Mouse (Mus musculus) ES-Bruce4 (cell line): Measurements from ENCODE around the gene Ogdh.
A peak's percentile ranks its signal among the peaks of the same experiment; 100 is the strongest.

ENCODE experiments used
- CTCF ChIP-seq: IDR thresholded peaks from one replicate; pipeline ENCODE4 v1.8.1; 2011; ENCODE audit warnings: low read depth, low read length
- EP300 ChIP-seq: IDR thresholded peaks from 2 replicates; pipeline ENCODE4 v1.6.1; 2011; ENCODE audit warnings: low read depth, low read length; ENCODE audit not compliant: insufficient read depth
- POLR2A ChIP-seq: IDR thresholded peaks from one replicate; pipeline ENCODE4 v1.8.1; 2011; ENCODE audit warnings: low read length; ENCODE audit not compliant: insufficient read depth

DNA sequence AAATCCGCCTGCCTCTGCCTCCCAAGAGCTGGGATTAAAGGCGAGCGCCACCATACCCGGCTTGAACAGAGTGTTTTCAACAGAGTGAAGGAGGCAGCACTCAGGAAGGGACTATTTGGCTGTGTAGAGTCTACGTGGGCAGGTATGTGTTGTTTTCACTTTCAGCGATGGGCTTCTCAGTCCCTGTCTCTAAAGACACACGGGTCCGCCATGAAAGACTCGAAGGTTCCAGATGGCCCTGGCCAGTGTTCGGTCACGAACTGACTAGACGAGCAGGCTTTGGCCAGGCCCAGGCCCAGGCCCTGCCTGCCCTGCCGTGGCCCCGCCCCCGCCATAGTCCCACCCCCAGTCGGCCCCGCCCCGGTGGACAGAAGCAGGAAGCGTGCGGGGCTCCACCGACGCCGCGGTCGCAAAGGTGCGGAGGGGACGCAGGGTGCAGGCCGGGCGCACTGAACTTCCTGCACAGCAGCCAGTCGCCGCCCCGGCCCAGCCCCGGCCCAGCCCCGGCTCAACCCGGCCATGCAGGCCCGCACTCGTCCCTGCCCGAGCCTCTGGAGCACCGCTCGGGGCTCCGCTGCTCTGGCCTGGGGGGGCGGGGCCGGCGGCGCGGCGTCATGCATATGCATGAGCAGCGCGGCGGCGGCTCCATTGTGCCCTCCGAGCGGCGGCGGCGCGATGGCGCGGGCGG lies 97.4 kb downstream of the Ogdh start, which contains the start of gene Zmiz2:
- TF ChIP-seq EP300, result no peak
- peak; percentile 70 for TF ChIP-seq POLR2A
- TF ChIP-seq CTCF, result no peak
